Mouse (Mus musculus) C3H10T1/2 (cell line): ENCODE measurements around the gene Prr5l. TPM values are rescaled to one million over a fixed set of nuclear protein-coding genes. Genes with fewer than 3 reads are reported as not detected.

Source experiments
- polyA plus RNA-seq, 2 experiments: library from polyadenylated mRNA; unstranded; fragments of >200 nt; fragmentation: generic; extraction: Trizol; gene quantifications; one replicate each; pipeline ENCODE4 v1.2.1; 2012; ENCODE audit warnings: missing spikeins in 2 of 2

The Prr5l gene
- polyA plus RNA-seq: under 1 TPM; 0.42 to 0.74 TPM

DNA sequence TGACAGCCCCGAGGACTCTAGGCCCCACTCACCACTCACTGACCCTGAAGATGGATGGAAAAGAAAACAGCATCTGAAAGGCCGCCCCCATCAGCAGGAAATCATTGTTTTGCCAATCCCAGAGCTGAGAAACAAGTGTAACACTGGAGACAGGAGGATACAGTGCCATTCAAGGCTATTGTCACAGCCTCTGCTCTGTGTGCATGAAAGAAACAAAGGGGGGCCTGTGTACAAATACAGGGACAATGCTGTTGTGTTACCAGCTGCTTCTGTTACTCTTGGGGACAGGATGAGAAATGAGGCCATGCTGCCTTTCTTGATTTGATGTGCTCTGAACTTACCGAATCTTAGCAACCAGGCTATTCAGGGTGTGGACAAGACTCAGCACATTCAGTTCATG, at the start of gene Prr5l:
Prr5l (minus strand) TSS at position 30 of the 400 bp plus-strand sequence.

DNA sequence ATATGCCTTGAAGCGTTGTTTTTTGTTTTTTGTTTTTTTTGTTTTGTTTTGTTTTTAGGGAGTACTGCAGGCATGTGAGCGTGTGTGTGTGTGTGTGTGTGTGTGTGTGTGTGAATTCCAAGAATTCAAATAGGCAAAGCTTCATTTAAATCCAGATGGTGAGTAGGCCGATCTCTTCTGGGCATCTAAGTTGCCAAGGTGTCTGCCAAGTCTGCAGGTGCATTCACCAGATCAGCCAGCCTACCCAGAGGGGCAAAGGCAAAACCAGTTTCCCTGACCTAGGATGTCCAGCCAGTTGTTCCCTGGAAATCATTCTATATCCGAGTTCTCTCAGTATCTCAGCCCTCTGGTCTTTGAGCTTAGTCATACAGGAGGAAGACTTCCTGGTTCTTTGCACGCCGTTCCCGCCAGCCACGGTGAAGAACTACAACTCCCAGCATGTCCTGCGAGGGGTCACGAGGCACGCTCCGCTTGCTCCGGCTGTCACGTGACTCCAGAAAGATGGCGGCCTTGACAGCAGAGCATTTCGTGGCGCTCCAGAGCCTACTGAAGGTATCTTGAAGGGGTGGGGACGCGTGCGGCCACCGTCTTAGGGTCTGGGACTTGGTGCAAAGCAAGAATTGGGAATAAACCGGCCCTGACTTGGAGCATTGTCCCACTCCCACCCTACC, 3.1 kb upstream of the Prr5l start, which contains the start of gene Commd9:
Commd9 (plus strand) TSS at position 480 of the 671 bp plus-strand sequence.

DNA sequence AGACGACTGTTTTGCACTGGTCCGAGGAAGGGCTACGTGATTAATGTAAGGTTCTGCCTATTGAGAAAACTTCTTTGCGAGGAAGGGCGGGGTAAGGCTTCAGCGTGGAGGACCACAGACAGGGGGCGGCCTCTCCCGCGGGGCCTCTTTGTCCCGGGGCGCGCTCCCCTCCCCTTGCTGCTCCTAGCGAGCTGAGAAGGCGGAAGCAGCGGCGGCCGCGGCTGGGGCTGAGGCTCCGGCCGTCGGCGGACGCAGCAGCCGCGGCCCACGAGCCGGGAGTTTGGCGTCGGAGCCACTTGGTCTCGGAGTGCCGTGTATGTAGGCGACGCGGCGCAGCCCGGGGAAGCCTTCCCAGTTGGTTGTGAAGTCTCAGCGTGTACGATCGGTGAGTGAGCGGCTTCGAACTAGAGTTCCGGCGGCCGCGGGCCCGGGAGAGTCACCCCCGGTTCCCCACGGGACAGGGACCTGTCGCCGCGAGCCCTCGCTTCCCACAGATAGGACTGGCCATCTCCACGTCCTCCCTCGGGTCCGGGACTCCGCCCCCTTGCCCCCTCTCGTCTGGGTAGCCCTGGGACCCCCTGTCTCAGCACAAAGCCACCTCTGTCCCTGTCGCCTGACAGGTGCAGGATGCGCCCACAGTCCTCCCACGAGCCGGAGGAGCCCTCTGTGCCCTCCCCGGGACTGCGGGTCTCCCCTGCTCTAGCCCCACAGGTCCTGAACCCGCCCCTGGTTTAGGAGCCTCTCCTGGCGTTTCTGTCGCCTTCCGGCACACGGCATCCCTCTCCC, 204.4 kb downstream of the Prr5l start, which contains the start of gene Traf6:
Traf6 (plus strand) TSS at position 194 of the 786 bp plus-strand sequence.

Other genes with a start within 250 kb of the Prr5l start
- gene Rag1, start 233.5 kb downstream of the Prr5l start, polyA plus RNA-seq: under 1 TPM in 1 of 2 experiments, not detected in 1; 0.02 TPM
- 10 to 100 TPM in 1 of 2 experiments, 1 to 10 TPM in 1; 1.6 to 46.5 TPM for gene B230118H07Rik, start 233.5 kb downstream of the Prr5l start, polyA plus RNA-seq
- gene Traf6, start 204.6 kb downstream of the Prr5l start, polyA plus RNA-seq: 1 to 10 TPM in 1 of 2 experiments, under 1 TPM in 1; 0.44 to 3.2 TPM
- 10 to 100 TPM; 45.6 to 62.6 TPM for gene Commd9, start 3.2 kb upstream of the Prr5l start, polyA plus RNA-seq